Mouse (Mus musculus): ENCODE measurements around the gene Gm11077. TPM values are rescaled to one million over a fixed set of nuclear protein-coding genes. Genes with fewer than 3 reads are reported as not detected.

Gm11077 gene
- polyA plus RNA-seq, 2 experiments: not detected

DNA sequence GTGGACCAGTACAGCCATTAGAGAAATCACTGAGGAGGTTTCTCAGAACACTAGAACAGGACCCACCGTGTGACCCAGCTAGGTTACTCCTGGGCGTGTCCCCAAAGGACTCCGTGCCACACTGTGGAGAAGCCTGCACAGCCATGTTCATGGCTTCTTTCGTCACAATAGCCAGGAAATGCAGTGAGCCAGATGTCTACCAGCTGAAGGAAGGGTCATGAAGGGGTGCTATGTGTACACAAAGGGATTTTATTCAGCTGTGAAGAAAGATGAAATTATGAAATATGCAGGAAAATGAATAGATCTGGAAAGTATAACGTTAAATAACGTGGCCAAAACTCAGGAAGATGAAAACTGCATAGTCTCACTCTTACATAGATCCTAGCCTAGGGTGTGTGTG is 36.9 kb upstream of the Gm11077 start:
- Histone ChIP-seq H3K4me1 (replicated peaks; ENCODE audit: control insufficient read depth in 2 of 2, insufficient read depth in 2 of 2, low read length in 1 of 2) (no peaks in the 10 kb centered on the region), H3K4me2 (ENCODE audit: low read depth) (no peak overlapping the region), H3K4me3 (ENCODE audit: insufficient read depth in 1 of 2, low read depth in 2 of 2, low read length in 2 of 2) (no peak overlapping the region), H3K27me3 (ENCODE audit: control insufficient read depth, insufficient read depth, low read length) (no peaks in the 10 kb centered on the region), H3K36me3 (replicated peaks; ENCODE audit: control insufficient read depth, insufficient read depth, low read depth) (no peaks in the 10 kb centered on the region), H3K9ac (replicated peaks) (no peak overlapping the region), H3K9me3 (ENCODE audit: control insufficient read depth, low read length) (no peaks in the 10 kb centered on the region), H3K27ac (no peak overlapping the region)
- TF ChIP-seq EP300 (IDR thresholded peaks at IDR 0.05; ENCODE audit: low read depth) (no peak), CTCF (IDR thresholded peaks at IDR 0.05; ENCODE audit: low read depth) (no peak)
- WGBS (ENCODE audit: insufficient replicate concordance): 79% methylated on average over 6 of the region's 6 CpGs
- DNase-seq (ENCODE audit: low read depth in 3 of 3, low spot score in 3 of 3) (no peak), ATAC-seq (ENCODE audit: insufficient read depth) (no peak)

DNA sequence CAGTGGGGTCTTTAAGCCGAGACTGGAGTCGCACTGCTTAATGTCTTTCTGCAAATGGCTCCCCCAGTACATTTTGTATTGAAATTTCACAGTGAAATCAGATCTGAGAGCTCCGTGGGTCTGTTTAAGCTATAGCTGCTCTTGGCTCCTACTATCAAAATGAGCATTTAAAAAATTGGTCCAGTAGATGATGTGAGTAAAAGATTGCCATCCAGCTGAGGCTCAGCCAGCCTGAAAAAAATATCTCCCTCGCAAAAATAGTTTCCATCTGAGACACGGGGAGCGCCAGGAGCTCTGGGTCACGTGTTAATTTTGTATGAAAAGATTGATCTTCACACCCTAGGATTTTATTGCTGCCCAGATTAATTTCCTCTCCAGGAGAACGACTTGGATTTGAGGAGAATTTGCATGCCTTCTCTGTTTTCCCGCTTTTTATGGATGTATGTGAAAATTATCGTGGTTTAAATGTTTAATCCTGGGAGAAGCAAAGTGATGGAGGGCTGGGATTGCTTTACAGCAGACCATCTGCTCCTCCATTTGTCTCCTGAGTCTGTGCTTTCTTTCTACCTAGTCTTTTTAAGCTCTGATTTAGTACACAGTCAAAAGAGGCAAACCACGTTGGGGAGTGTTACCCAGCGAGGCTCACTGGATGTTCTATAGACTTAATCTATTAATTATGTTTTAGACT is 32.7 kb upstream of the Gm11077 start:
- no peaks in the 10 kb centered on the region for H3K4me1 ChIP-seq (replicated peaks; ENCODE audit: control insufficient read depth in 2 of 2, insufficient read depth in 2 of 2, low read length in 1 of 2)
- no peak for DNase-seq (ENCODE audit: low read depth in 3 of 3, low spot score in 3 of 3)
- no peak overlapping the region for H3K4me3 ChIP-seq (ENCODE audit: insufficient read depth in 1 of 2, low read depth in 2 of 2, low read length in 2 of 2)
- no peak for ATAC-seq (ENCODE audit: insufficient read depth)
- WGBS (ENCODE audit: insufficient replicate concordance): 60% methylated on average over 12 of the region's 12 CpGs
- H3K4me2 ChIP-seq (ENCODE audit: low read depth): no peak overlapping the region
- H3K9ac ChIP-seq (replicated peaks): no peak overlapping the region
- no peaks in the 10 kb centered on the region for H3K27me3 ChIP-seq (ENCODE audit: control insufficient read depth, insufficient read depth, low read length)
- no peaks in the 10 kb centered on the region for H3K9me3 ChIP-seq (ENCODE audit: control insufficient read depth, low read length)
- H3K27ac ChIP-seq: no peak overlapping the region
- TF ChIP-seq EP300 (IDR thresholded peaks at IDR 0.05; ENCODE audit: low read depth): no peak
- TF ChIP-seq CTCF (IDR thresholded peaks at IDR 0.05; ENCODE audit: low read depth): no peak
- H3K36me3 ChIP-seq (replicated peaks; ENCODE audit: control insufficient read depth, insufficient read depth, low read depth): no peaks in the 10 kb centered on the region

DNA sequence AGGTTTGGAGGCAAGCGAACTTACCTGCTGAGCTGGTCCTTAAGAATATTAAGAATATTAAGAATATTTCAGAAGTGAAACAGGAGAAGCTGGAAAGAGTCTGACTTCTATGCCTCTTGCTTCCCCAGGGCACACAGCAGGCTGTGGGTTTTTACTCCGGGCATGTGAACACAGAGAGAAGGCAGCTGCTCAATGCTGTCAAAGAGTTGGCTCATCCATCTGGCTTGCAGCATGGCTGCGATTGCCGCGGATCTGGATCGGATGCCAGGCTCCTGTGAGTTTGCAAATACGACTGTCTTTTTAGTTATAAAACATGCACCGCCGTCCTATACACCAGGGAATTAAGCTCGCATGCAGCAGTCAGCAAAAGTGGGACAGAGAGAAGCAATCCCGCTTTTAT is 31.1 kb upstream of the Gm11077 start:
- Histone ChIP-seq H3K4me1 (replicated peaks; ENCODE audit: control insufficient read depth in 2 of 2, insufficient read depth in 2 of 2, low read length in 1 of 2) (no peaks in the 10 kb centered on the region), H3K4me3 (ENCODE audit: insufficient read depth in 1 of 2, low read depth in 2 of 2, low read length in 2 of 2) (no peak overlapping the region), H3K4me2 (ENCODE audit: low read depth) (no peak overlapping the region), H3K36me3 (replicated peaks; ENCODE audit: control insufficient read depth, insufficient read depth, low read depth) (no peaks in the 10 kb centered on the region), H3K9ac (replicated peaks) (no peak overlapping the region), H3K27ac (no peak overlapping the region), H3K27me3 (ENCODE audit: control insufficient read depth, insufficient read depth, low read length) (no peaks in the 10 kb centered on the region), H3K9me3 (ENCODE audit: control insufficient read depth, low read length) (no peaks in the 10 kb centered on the region)
- ATAC-seq (ENCODE audit: insufficient read depth) (no peak), DNase-seq (ENCODE audit: low read depth in 3 of 3, low spot score in 3 of 3) (no peak)
- WGBS (ENCODE audit: insufficient replicate concordance): 77% methylated on average over 11 of the region's 11 CpGs
- TF ChIP-seq EP300 (IDR thresholded peaks at IDR 0.05; ENCODE audit: low read depth) (no peak), CTCF (IDR thresholded peaks at IDR 0.05; ENCODE audit: low read depth) (no peak)

DNA sequence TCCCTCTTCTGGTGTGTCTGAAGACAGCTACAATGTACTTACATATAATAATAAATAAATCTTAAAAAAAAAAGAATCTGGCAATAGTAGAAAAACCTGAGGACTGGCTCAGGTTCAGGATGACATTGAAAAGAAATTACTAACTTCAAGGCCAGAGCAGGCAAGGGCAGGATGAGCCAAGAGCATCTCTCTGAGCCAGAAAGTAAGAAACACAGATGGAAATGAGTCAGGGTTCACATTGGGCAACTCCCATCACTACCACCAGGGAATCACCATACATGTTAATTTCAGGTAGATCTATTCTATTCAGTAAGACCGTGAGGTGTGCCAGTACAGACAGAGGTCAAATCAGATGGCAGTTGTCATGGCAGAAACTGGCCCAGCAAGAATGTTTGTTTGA is 30.5 kb upstream of the Gm11077 start:
- no peak overlapping the region for H3K4me2 ChIP-seq (ENCODE audit: low read depth)
- no peaks in the 10 kb centered on the region for H3K4me1 ChIP-seq (replicated peaks; ENCODE audit: control insufficient read depth in 2 of 2, insufficient read depth in 2 of 2, low read length in 1 of 2)
- WGBS (ENCODE audit: insufficient replicate concordance): 76% methylated on average over 1 of the region's 1 CpGs
- ATAC-seq (ENCODE audit: insufficient read depth) (no peak), DNase-seq (ENCODE audit: low read depth in 3 of 3, low spot score in 3 of 3) (no peak)
- H3K9me3 ChIP-seq (ENCODE audit: control insufficient read depth, low read length): no peaks in the 10 kb centered on the region
- no peak overlapping the region for H3K4me3 ChIP-seq (ENCODE audit: insufficient read depth in 1 of 2, low read depth in 2 of 2, low read length in 2 of 2)
- no peaks in the 10 kb centered on the region for H3K36me3 ChIP-seq (replicated peaks; ENCODE audit: control insufficient read depth, insufficient read depth, low read depth)
- no peak overlapping the region for H3K27ac ChIP-seq
- H3K27me3 ChIP-seq (ENCODE audit: control insufficient read depth, insufficient read depth, low read length): no peaks in the 10 kb centered on the region
- no peak overlapping the region for H3K9ac ChIP-seq (replicated peaks)
- TF ChIP-seq EP300 (IDR thresholded peaks at IDR 0.05; ENCODE audit: low read depth) (no peak), CTCF (IDR thresholded peaks at IDR 0.05; ENCODE audit: low read depth) (no peak)

DNA sequence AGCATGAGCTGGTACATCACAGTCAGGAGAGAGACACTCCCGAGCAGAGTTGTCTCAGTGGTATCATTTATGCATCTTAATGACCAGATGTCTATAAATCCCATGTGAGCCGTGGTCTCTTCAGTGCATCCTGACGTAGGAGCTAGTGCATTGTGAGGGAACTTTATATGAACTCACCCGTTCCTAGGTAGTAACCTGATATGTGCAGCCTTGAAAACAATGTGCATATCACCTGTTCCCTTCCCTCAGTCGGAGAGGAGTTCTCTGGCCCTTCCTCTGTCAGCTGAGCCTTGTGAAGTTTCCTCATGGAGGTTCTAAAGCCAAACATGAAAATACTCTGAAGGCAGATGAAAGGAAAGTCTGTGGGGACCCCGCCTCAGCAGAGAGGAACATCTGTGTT is 27.8 kb upstream of the Gm11077 start:
- DNase-seq (ENCODE audit: low read depth in 3 of 3, low spot score in 3 of 3): no peak
- no peak for TF ChIP-seq EP300 (IDR thresholded peaks at IDR 0.05; ENCODE audit: low read depth)
- TF ChIP-seq CTCF (IDR thresholded peaks at IDR 0.05; ENCODE audit: low read depth): no peak
- no peak for ATAC-seq (ENCODE audit: insufficient read depth)
- Histone ChIP-seq H3K4me3 (ENCODE audit: insufficient read depth in 1 of 2, low read depth in 2 of 2, low read length in 2 of 2) (no peak overlapping the region), H3K4me2 (ENCODE audit: low read depth) (no peak overlapping the region), H3K9ac (replicated peaks) (no peak overlapping the region), H3K27me3 (ENCODE audit: control insufficient read depth, insufficient read depth, low read length) (no peaks in the 10 kb centered on the region), H3K4me1 (replicated peaks; ENCODE audit: control insufficient read depth in 2 of 2, insufficient read depth in 2 of 2, low read length in 1 of 2) (no peaks in the 10 kb centered on the region), H3K36me3 (replicated peaks; ENCODE audit: control insufficient read depth, insufficient read depth, low read depth) (no peaks in the 10 kb centered on the region), H3K27ac (no peak overlapping the region), H3K9me3 (ENCODE audit: control insufficient read depth, low read length) (no peaks in the 10 kb centered on the region)
- 63% methylated on average over 6 of the region's 6 CpGs for WGBS (ENCODE audit: insufficient replicate concordance)

Measured in liver, embryonic 14.5 days (tissue).